Mouse (Mus musculus): ENCODE measurements around the gene Rbms3.

The Rbms3 gene

GRCm38 (mm10) chr9:117251521-117252368, 378.0 kb downstream of the Rbms3 start:
- DNase-seq (ENCODE audit: low spot score in 2 of 2): no peak

- DNase-seq (ENCODE audit: low spot score in 2 of 2): no peak
Measured at GRCm38 (mm10) chr9:117250831-117251165, 378.9 kb downstream of the Rbms3 start.

GRCm38 (mm10) chr9:117250036-117250830, 379.5 kb downstream of the Rbms3 start:
- no peak for DNase-seq (ENCODE audit: low spot score in 2 of 2)

GRCm38 (mm10) chr9:117247311-117247980, 382.3 kb downstream of the Rbms3 start:
- no peak for DNase-seq (ENCODE audit: low spot score in 2 of 2)

- no peak for DNase-seq (ENCODE audit: low spot score in 2 of 2)
Measured at GRCm38 (mm10) chr9:117246173-117246572, 383.5 kb downstream of the Rbms3 start.

GRCm38 (mm10) chr9:117243365-117243764, 386.3 kb downstream of the Rbms3 start:
- no peak for DNase-seq (ENCODE audit: low spot score in 2 of 2)

- DNase-seq (ENCODE audit: low spot score in 2 of 2): no peak
Measured at GRCm38 (mm10) chr9:117234726-117235075, 395.0 kb downstream of the Rbms3 start.

- DNase-seq (ENCODE audit: low spot score in 2 of 2): no peak
Measured at GRCm38 (mm10) chr9:117234065-117234725, 395.5 kb downstream of the Rbms3 start.

GRCm38 (mm10) chr9:117222741-117223140, 407.0 kb downstream of the Rbms3 start:
- no peak for DNase-seq (ENCODE audit: low spot score in 2 of 2)

- no peak for DNase-seq (ENCODE audit: low spot score in 2 of 2)
Measured at GRCm38 (mm10) chr9:117221481-117221880, 408.2 kb downstream of the Rbms3 start.

GRCm38 (mm10) chr9:117216026-117216755, 413.5 kb downstream of the Rbms3 start:
- no peak for DNase-seq (ENCODE audit: low spot score in 2 of 2)

- no peak for DNase-seq (ENCODE audit: low spot score in 2 of 2)
Measured at GRCm38 (mm10) chr9:117212023-117212422, 417.7 kb downstream of the Rbms3 start.

GRCm38 (mm10) chr9:117210344-117210743, 419.4 kb downstream of the Rbms3 start:
- DNase-seq (ENCODE audit: low spot score in 2 of 2): no peak

- DNase-seq (ENCODE audit: low spot score in 2 of 2): no peak
Measured at GRCm38 (mm10) chr9:117205395-117205794, 424.3 kb downstream of the Rbms3 start.

GRCm38 (mm10) chr9:117200067-117200658, 429.6 kb downstream of the Rbms3 start:
- DNase-seq (ENCODE audit: low spot score in 2 of 2): no peak

- DNase-seq (ENCODE audit: low spot score in 2 of 2): no peak
Measured at GRCm38 (mm10) chr9:117197531-117197930, 432.2 kb downstream of the Rbms3 start.

GRCm38 (mm10) chr9:117192565-117193540, 436.9 kb downstream of the Rbms3 start:
- peak in 1 of 2 experiments; percentile 16 for DNase-seq (ENCODE audit: low spot score in 2 of 2)

- DNase-seq (ENCODE audit: low spot score in 2 of 2): no peak
Measured at GRCm38 (mm10) chr9:117192093-117192492, 437.6 kb downstream of the Rbms3 start.

- DNase-seq (ENCODE audit: low spot score in 2 of 2): no peak
Measured at GRCm38 (mm10) chr9:117188406-117188805, 441.3 kb downstream of the Rbms3 start.

All from spleen, postnatal 10 days (tissue).